Mouse (Mus musculus): ENCODE measurements around the gene Gm49711.

DNA sequence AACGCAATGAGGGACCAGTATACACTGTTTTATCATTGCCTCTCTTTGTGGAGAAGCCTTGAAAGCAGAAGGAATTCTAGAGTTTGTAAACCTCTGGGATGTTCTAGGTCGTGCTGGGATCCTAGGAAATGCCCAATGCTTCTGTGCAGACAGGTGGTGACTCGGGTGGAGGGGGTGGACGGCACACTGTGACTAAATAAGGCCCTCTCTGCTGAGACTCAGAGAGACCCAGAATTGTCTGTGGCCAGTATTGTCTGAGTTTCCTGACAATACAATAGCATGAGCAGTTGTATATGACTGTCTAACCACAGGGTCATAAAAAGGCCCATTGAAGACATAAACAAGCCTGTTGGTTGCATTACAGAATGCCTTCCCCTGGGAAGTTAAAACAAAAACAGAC is 105.4 kb downstream of the Gm49711 start:
- no peak for TF ChIP-seq POLR2A (IDR thresholded peaks at IDR 0.05; ENCODE audit: low read depth, low read length)
- no peak for TF ChIP-seq CTCF (IDR thresholded peaks at IDR 0.05; ENCODE audit: borderline replicate concordance, insufficient read depth, low read length)

All from embryonic fibroblast, embryonic 13.5 days (primary cell).